Mouse (Mus musculus): Measurements from ENCODE around the gene Kars. TPM values are rescaled to one million over a fixed set of nuclear protein-coding genes. Genes with fewer than 3 reads are reported as not detected.

Gene Kars
- polyA plus RNA-seq, 1 experiment from 2014 or later: 168 TPM

- Histone ChIP-seq H3K4me2 (no peak overlapping the region), H3K36me3 (peaks cover 21% of the 10 kb centered on the region), H3K27ac (replicated peaks) (no peak overlapping the region), H3K4me1 (replicated peaks) (no peaks in the 10 kb centered on the region), H3K9me3 (no peaks in the 10 kb centered on the region), H3K9ac (no peak overlapping the region), H3K4me3 (no peak overlapping the region), H3K27me3 (no peaks in the 10 kb centered on the region)
- ATAC-seq (ENCODE audit: low FRiP score, low read depth): 0 out of 2 replicates have a peak, but pooled peaks have one; percentile 6
- WGBS: 76% methylated on average over 15 of the region's 15 CpGs
These were observed 50.4 kb downstream of the Kars start for GRCm38 (mm10) chr8:111960591-111961321.

DNA sequence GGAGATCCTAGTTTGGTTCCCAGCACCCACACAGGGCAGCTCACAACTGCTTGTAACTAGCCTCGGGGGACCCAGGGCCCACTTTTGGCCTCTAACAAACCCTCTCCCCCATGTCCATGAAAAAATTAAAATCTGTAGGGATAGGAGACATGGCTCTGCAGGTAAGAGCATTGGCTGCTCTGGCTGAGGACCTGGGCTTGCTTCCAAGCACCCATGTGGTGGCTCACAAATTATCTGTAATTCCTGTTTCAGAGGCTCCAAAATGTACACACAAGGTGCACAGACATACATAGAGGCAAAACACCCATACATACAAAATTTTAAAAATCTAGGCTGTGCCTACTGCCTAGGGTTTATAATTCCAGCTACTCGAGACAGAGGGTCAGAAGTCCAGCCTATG is 53.9 kb downstream of the Kars start:
- Histone ChIP-seq H3K4me2 (no peak overlapping the region), H3K27ac (replicated peaks) (no peak overlapping the region), H3K4me1 (replicated peaks) (no peaks in the 10 kb centered on the region), H3K36me3 (peaks cover 46% of the 10 kb centered on the region), H3K4me3 (no peak overlapping the region), H3K9ac (no peak overlapping the region), H3K9me3 (no peaks in the 10 kb centered on the region), H3K27me3 (no peaks in the 10 kb centered on the region)
- no peak for ATAC-seq (ENCODE audit: low FRiP score, low read depth)
- 91% methylated on average over 2 of the region's 2 CpGs for WGBS

DNA sequence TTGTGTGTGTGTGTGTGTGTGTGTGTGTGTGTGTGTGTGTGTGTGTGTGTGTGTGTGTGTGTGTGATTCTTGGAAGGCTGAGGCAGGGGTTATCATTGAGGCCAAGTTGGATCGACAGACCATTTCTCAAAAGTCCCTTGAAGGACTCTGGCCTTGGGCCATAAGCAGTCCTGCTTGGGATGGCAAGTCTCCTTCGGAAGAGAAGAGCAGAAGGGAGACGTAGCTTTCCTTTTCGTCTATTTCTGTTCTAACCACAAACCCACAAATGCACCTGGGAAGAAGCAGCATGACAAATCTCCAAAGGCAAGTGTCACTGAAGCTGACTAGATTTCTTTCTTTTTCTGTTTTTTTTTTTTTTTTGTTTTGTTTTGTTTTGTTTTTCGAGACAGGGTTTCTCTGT is 55.2 kb downstream of the Kars start:
- Histone ChIP-seq H3K4me2 (no peak overlapping the region), H3K27ac (replicated peaks) (no peak overlapping the region), H3K36me3 (peaks cover 46% of the 10 kb centered on the region), H3K9me3 (no peaks in the 10 kb centered on the region), H3K9ac (no peak overlapping the region), H3K4me3 (no peak overlapping the region), H3K27me3 (no peaks in the 10 kb centered on the region), H3K4me1 (replicated peaks) (no peaks in the 10 kb centered on the region)
- ATAC-seq (ENCODE audit: low FRiP score, low read depth): no peak
- WGBS: 94% methylated on average over 5 of the region's 5 CpGs

- no peak overlapping the region for H3K9ac ChIP-seq
- H3K4me3 ChIP-seq: no peak overlapping the region
- no peaks in the 10 kb centered on the region for H3K4me1 ChIP-seq (replicated peaks)
- no peak overlapping the region for H3K4me2 ChIP-seq
- no peaks in the 10 kb centered on the region for H3K9me3 ChIP-seq
- peaks cover 46% of the 10 kb centered on the region for H3K36me3 ChIP-seq
- H3K27me3 ChIP-seq: no peaks in the 10 kb centered on the region
- ATAC-seq (ENCODE audit: low FRiP score, low read depth): no peak
- WGBS: 86% methylated on average over 4 of the region's 4 CpGs
- no peak overlapping the region for H3K27ac ChIP-seq (replicated peaks)
These were observed 56.1 kb downstream of the Kars start for GRCm38 (mm10) chr8:111954844-111955594.

- Histone ChIP-seq H3K9me3 (no peaks in the 10 kb centered on the region), H3K4me3 (no peak overlapping the region), H3K4me1 (replicated peaks) (no peaks in the 10 kb centered on the region), H3K4me2 (no peak overlapping the region), H3K9ac (no peak overlapping the region), H3K27ac (replicated peaks) (no peak overlapping the region), H3K27me3 (no peaks in the 10 kb centered on the region), H3K36me3 (peaks cover 47% of the 10 kb centered on the region)
- 96% methylated on average over 5 of the region's 5 CpGs for WGBS
- ATAC-seq (ENCODE audit: low FRiP score, low read depth): no peak
These were observed 59.2 kb downstream of the Kars start for GRCm38 (mm10) chr8:111951936-111952335.

- no peak overlapping the region for H3K4me2 ChIP-seq
- 96% methylated on average over 7 of the region's 7 CpGs for WGBS
- H3K27me3 ChIP-seq: no peaks in the 10 kb centered on the region
- H3K4me3 ChIP-seq: no peak overlapping the region
- no peak overlapping the region for H3K9ac ChIP-seq
- no peak overlapping the region for H3K27ac ChIP-seq (replicated peaks)
- no peaks in the 10 kb centered on the region for H3K9me3 ChIP-seq
- ATAC-seq (ENCODE audit: low FRiP score, low read depth): no peak
- H3K36me3 ChIP-seq: peaks cover 42% of the 10 kb centered on the region
- no peaks in the 10 kb centered on the region for H3K4me1 ChIP-seq (replicated peaks)
These were observed 59.8 kb downstream of the Kars start for GRCm38 (mm10) chr8:111951317-111951716.

DNA sequence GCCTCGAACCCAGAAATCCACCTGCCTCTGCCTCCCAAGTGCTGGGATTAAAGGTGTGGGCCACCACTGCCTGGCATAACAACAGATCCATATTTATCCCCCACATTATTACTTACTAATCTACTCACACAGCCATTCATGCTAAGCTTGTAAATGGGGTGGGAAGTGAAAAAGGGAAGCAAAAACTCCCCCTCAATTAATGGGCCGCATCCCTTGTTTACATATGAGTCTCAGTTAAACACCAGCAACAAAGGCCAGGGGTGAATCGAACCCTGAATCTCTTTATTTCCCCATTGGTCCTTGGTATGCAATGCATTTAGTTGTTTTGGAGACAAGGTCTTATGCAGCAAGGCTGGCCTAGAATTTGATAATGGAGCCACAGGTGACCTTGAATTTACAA is 60.3 kb downstream of the Kars start:
- no peak for ATAC-seq (ENCODE audit: low FRiP score, low read depth)
- no peak overlapping the region for H3K9ac ChIP-seq
- no peaks in the 10 kb centered on the region for H3K27me3 ChIP-seq
- no peak overlapping the region for H3K4me2 ChIP-seq
- H3K36me3 ChIP-seq: peaks cover 40% of the 10 kb centered on the region
- no peak overlapping the region for H3K27ac ChIP-seq (replicated peaks)
- WGBS: 93% methylated on average over 3 of the region's 3 CpGs
- H3K4me1 ChIP-seq (replicated peaks): no peaks in the 10 kb centered on the region
- no peak overlapping the region for H3K4me3 ChIP-seq
- H3K9me3 ChIP-seq: no peaks in the 10 kb centered on the region

GRCm38 (mm10) chr8:111947954-111948353 is 63.2 kb downstream of the Kars start:
- H3K27ac ChIP-seq (replicated peaks): no peak overlapping the region
- no peaks in the 10 kb centered on the region for H3K4me1 ChIP-seq (replicated peaks)
- ATAC-seq (ENCODE audit: low FRiP score, low read depth): no peak
- H3K9ac ChIP-seq: no peak overlapping the region
- H3K4me3 ChIP-seq: no peak overlapping the region
- H3K9me3 ChIP-seq: no peaks in the 10 kb centered on the region
- H3K27me3 ChIP-seq: no peaks in the 10 kb centered on the region
- H3K36me3 ChIP-seq: peaks cover 40% of the 10 kb centered on the region
- H3K4me2 ChIP-seq: no peak overlapping the region
- WGBS: 95% methylated on average over 8 of the region's 8 CpGs

DNA sequence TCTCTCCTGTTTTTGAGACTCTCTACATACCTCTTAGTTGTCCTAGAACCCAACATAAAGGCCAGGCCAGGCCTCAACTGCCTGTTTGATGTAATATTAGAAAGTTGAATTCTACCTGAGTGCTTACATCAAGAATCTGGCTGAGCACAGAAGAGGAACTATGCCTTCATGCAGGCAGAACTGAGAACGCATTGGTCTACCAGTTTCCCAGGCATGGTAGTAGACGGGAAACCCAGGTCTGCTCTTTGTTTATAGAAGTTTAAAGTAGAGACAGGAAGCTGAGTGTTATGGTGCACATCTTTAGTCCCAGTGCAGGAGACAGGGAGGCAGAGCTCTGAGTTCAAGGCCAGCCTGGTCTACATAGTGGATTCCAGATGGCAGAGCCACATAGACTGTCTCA is 64.0 kb downstream of the Kars start:
- peaks cover 37% of the 10 kb centered on the region for H3K36me3 ChIP-seq

GRCm38 (mm10) chr8:111943544-111943943 is 67.6 kb downstream of the Kars start:
- no peak overlapping the region for H3K4me3 ChIP-seq
- peaks cover 37% of the 10 kb centered on the region for H3K36me3 ChIP-seq
- H3K4me1 ChIP-seq (replicated peaks): peaks cover 23% of the 10 kb centered on the region
- no peak overlapping the region for H3K27ac ChIP-seq (replicated peaks)
- no peaks in the 10 kb centered on the region for H3K27me3 ChIP-seq
- WGBS: 86% methylated on average over 2 of the region's 2 CpGs
- H3K9ac ChIP-seq: no peak overlapping the region
- no peaks in the 10 kb centered on the region for H3K9me3 ChIP-seq
- ATAC-seq (ENCODE audit: low FRiP score, low read depth): no peak
- H3K4me2 ChIP-seq: no peak overlapping the region

More for the DNA sequence above, 64.0 kb downstream of the Kars start:
- H3K9ac ChIP-seq: no peak overlapping the region
- WGBS: 91% methylated on average over 2 of the region's 2 CpGs
- no peaks in the 10 kb centered on the region for H3K27me3 ChIP-seq
- no peaks in the 10 kb centered on the region for H3K9me3 ChIP-seq
- no peak overlapping the region for H3K4me2 ChIP-seq
- ATAC-seq (ENCODE audit: low FRiP score, low read depth): no peak
- no peak overlapping the region for H3K27ac ChIP-seq (replicated peaks)
- no peak overlapping the region for H3K4me3 ChIP-seq
- H3K4me1 ChIP-seq (replicated peaks): peaks cover 4% of the 10 kb centered on the region

Measured in hindbrain, embryonic 15.5 days (tissue).